Mouse (Mus musculus) myocyte (in vitro differentiated cells): ENCODE measurements at regions not wholly inside any gene's neighbourhood (a gene's known extent, or its start where the extent isn't known, plus 50 kb on each side); places are given as distances from the start of the nearest gene placed in this dataset.

Experiments
- H3K27me3 ChIP-seq: one replicate; pipeline ENCODE4 v1.6.1; 2011; ENCODE audit not compliant: control insufficient read depth, insufficient read depth, insufficient read length
- H3K36me3 ChIP-seq: one replicate; pipeline ENCODE4 v1.6.1; 2011; ENCODE audit not compliant: control insufficient read depth, insufficient read depth
- H3K4me2 ChIP-seq: one replicate; pipeline ENCODE4 v1.6.1; 2011; ENCODE audit warnings: low read depth, control low read depth
- H3K4me3 ChIP-seq: one replicate; pipeline ENCODE4 v1.5.1; 2011; ENCODE audit warnings: mild to moderate bottlenecking, control low read depth, moderate library complexity
- H3K79me2 ChIP-seq: one replicate; pipeline ENCODE4 v1.6.1; 2011; ENCODE audit not compliant: control insufficient read depth, insufficient read depth
- H3ac ChIP-seq: one replicate; pipeline ENCODE4 v1.6.1; 2011; ENCODE audit not compliant: control insufficient read depth, insufficient read length
- CEBPB ChIP-seq: IDR thresholded peaks from 2 replicates; pipeline ENCODE4 v1.6.1; 2011; ENCODE audit warnings: mild to moderate bottlenecking, moderate library complexity; ENCODE audit not compliant: poor library complexity, insufficient read depth, severe bottlenecking
- E2F4 ChIP-seq: IDR thresholded peaks from one replicate; pipeline ENCODE4 v1.6.1; 2011; ENCODE audit warnings: mild to moderate bottlenecking, control low read depth, moderate library complexity; ENCODE audit not compliant: insufficient read depth
- MAX ChIP-seq: IDR thresholded peaks from one replicate; pipeline ENCODE4 v1.6.1; 2011; ENCODE audit warnings: low read depth, mild to moderate bottlenecking, control low read depth
- MYOD1 ChIP-seq, 3 experiments: IDR thresholded peaks; one replicate each; pipeline ENCODE4 v1.6.1; 2011; ENCODE audit warnings: control low read depth in 2 of 3, low read depth in 2 of 3, mild to moderate bottlenecking in 2 of 3, moderate library complexity in 1 of 3; ENCODE audit not compliant: insufficient read length in 2 of 3, control insufficient read depth in 1 of 3
- MYOG ChIP-seq, 3 experiments: IDR thresholded peaks; one replicate each; pipeline ENCODE4 v1.6.1; 2011; ENCODE audit warnings: control low read depth in 2 of 3, low read depth in 2 of 3, mild to moderate bottlenecking in 2 of 3; ENCODE audit not compliant: insufficient read length in 2 of 3, control insufficient read depth in 1 of 3, insufficient read depth in 1 of 3
- POLR2A ChIP-seq: IDR thresholded peaks from one replicate; pipeline ENCODE4 v1.6.1; 2011; ENCODE audit warnings: low read depth, mild to moderate bottlenecking, control low read depth, moderate library complexity; ENCODE audit not compliant: insufficient read length
- POLR2AphosphoS2 ChIP-seq: IDR thresholded peaks from one replicate; pipeline ENCODE4 v1.6.1; 2011; ENCODE audit warnings: low read depth, control low read depth; ENCODE audit not compliant: insufficient read length
- REST ChIP-seq: IDR thresholded peaks from one replicate; pipeline ENCODE4 v1.6.1; 2011; ENCODE audit warnings: mild to moderate bottlenecking, control low read depth, moderate library complexity; ENCODE audit not compliant: insufficient read depth, insufficient read length
- SRF ChIP-seq: IDR thresholded peaks from one replicate; pipeline ENCODE4 v1.6.1; 2011; ENCODE audit warnings: low read depth; ENCODE audit not compliant: control insufficient read depth, insufficient read length
- TCF12 ChIP-seq: IDR thresholded peaks from one replicate; pipeline ENCODE4 v1.6.1; 2011; ENCODE audit warnings: mild to moderate bottlenecking, control low read depth; ENCODE audit not compliant: poor library complexity, insufficient read depth, severe bottlenecking
- TCF3 ChIP-seq: IDR thresholded peaks from one replicate; pipeline ENCODE4 v1.6.1; 2011; ENCODE audit warnings: low read depth, control low read depth; ENCODE audit not compliant: insufficient read length
- USF1 ChIP-seq: IDR thresholded peaks from one replicate; pipeline ENCODE4 v1.6.1; 2011; ENCODE audit warnings: low read depth, mild to moderate bottlenecking, control low read depth, moderate library complexity

DNA sequence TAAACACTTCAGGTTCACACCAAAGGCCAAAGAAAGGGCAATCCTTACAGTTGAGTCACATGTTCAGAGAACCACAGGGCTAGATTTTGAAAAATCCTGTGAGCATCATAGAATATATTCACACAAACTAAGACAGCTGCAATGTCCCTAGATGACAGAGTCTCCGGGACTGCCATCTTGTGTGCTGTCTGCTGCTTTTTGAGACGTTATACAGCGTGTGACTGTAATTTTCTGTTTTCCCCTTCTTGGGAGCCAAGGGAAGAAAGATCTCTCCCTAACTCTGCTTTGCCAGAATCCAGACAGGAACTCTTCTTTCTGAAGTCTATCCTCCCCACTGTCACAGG is 109.1 kb upstream of the Arhgap5 start:
- H3K4me2 ChIP-seq = no peak overlapping the region
- no peak for TF ChIP-seq USF1

DNA sequence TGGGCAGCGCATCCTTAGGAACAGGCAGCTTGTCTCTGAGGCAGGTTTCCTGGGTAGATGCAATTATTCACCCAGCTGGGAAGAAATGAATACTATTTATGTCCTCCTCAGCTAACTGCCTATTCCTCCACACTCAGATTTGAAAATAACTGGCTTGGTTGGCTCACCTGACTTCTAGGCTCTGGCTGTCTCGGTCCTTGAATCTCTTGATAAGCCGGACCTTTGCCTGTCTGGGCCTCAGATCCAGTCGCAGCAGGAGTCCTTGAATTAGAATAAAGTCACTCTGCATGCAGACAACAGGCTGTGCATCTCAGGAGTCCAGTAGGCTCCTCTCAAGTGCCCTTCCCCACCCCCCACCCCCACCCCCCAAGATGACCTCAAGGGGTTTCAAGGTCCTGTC is 108.7 kb upstream of the Arhgap5 start:
- no peaks in the 10 kb centered on the region for H3K36me3 ChIP-seq
- no peaks in the 10 kb centered on the region for H3K79me2 ChIP-seq
- no peak overlapping the region for H3K4me2 ChIP-seq
- H3K4me3 ChIP-seq = no peak overlapping the region
- H3ac ChIP-seq = no peak overlapping the region
- H3K27me3 ChIP-seq = no peaks in the 10 kb centered on the region
- TF ChIP-seq POLR2A (no peak), REST (no peak), MAX (no peak), CEBPB (no peak), E2F4 (no peak)

More for the DNA sequence above, 109.1 kb upstream of the Arhgap5 start:
- H3K79me2 ChIP-seq = no peaks in the 10 kb centered on the region
- no peaks in the 10 kb centered on the region for H3K27me3 ChIP-seq
- H3ac ChIP-seq = no peak overlapping the region
- no peaks in the 10 kb centered on the region for H3K36me3 ChIP-seq
- no peak overlapping the region for H3K4me3 ChIP-seq

DNA sequence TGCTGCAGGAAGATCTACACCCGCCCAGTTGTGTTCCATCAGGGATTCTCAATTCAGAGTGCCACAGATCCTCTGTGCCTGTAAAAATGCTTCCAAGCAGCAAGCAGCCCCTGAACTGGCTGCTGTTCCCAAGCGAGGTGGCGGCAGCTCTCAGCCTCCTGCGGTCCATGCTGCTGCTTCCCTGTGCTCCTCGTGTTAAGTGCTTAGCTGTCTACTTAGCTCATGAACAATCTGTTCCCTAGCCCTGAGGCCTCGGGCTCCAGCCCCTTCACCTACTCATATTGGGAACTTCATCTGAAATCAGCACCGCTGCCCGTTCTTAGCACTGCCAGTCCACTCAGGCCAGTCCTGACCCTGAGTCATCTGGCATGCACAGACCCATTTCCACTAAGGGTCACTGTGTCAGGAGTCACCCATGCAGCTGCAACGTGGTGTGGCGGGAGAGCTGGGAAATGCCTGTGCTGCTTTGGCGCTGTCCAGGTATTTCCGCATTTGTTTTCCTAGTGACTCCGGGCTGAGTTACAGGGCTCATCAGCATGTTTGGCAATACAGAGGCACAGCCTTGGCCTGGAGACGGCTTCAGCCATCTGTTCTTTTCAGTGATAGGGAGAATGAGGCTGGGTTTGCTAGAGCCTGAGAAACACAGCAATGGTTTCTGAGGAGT is 107.5 kb upstream of the Arhgap5 start:
- no peaks in the 10 kb centered on the region for H3K79me2 ChIP-seq
- no peak for TF ChIP-seq REST
- TF ChIP-seq MAX = no peak
- TF ChIP-seq MYOG (IDR thresholded peaks at IDR 0.05; ENCODE audit: control insufficient read depth in 1 of 3, insufficient read depth in 1 of 3, insufficient read length in 2 of 3, low read depth in 2 of 3) = no peak
- no peak for TF ChIP-seq E2F4
- no peak for TF ChIP-seq TCF3

DNA sequence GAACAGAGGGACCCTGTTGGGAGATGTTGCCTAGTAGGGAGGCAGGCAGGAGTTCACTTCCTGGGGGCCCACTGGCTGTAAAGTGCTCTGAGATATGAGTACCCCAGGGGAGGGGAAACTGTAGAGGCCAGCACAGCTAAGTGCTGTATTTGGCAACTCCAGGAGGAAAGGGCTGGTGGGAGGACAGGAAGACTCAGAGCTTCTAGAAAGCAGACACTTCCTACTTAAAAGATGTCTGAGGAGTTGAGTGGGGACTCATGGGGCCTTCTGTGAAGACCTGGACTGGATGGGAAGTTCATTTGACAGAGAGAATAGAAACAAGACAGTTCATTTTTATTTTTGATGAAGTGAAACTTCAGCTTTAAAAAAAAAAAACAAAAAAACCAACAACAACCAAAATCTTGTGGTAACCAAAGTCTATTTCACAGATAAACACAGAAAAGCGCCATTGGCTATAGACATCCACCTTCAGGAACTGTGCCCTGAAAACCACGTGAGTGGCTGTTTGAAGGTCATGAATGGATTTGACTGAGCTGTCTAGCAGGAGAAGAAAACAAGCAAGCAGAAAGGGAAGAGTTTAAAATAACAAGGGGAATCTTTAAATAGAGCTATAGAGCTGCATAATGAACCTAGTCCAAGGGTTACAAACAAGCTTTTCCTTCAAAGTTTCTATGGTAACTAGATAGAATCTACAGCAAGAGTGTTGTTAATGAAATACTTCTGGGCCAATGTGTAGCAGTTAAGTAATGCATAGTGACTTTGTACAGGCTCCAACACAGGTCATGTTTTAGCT is 105.9 kb upstream of the Arhgap5 start:
- no peak for TF ChIP-seq CEBPB
- TF ChIP-seq TCF3 = no peak
- no peak for TF ChIP-seq SRF
- no peak for TF ChIP-seq MYOD1 (IDR thresholded peaks at IDR 0.05; ENCODE audit: control insufficient read depth in 1 of 3, insufficient read length in 2 of 3, low read depth in 2 of 3)
- no peak for TF ChIP-seq USF1
- H3K27me3 ChIP-seq = no peaks in the 10 kb centered on the region
- no peaks in the 10 kb centered on the region for H3K36me3 ChIP-seq
- no peaks in the 10 kb centered on the region for H3K79me2 ChIP-seq
- H3K4me2 ChIP-seq = no peak overlapping the region
- no peak overlapping the region for H3K4me3 ChIP-seq
- no peak overlapping the region for H3ac ChIP-seq

More for the DNA sequence above, 107.5 kb upstream of the Arhgap5 start:
- H3K4me3 ChIP-seq = no peak overlapping the region
- peak overlapping the region; percentile 3 for H3K4me2 ChIP-seq
- H3ac ChIP-seq = no peak overlapping the region
- no peaks in the 10 kb centered on the region for H3K36me3 ChIP-seq
- no peaks in the 10 kb centered on the region for H3K27me3 ChIP-seq

- Histone ChIP-seq H3K4me2 (no peak overlapping the region), H3K79me2 (no peaks in the 10 kb centered on the region), H3ac (no peak overlapping the region), H3K36me3 (no peaks in the 10 kb centered on the region), H3K4me3 (no peak overlapping the region), H3K27me3 (no peaks in the 10 kb centered on the region)
- no peak for TF ChIP-seq MYOD1 (IDR thresholded peaks at IDR 0.05; ENCODE audit: control insufficient read depth in 1 of 3, insufficient read length in 2 of 3, low read depth in 2 of 3)
- no peak for TF ChIP-seq E2F4
- TF ChIP-seq POLR2A = no peak
- no peak for TF ChIP-seq REST
- TF ChIP-seq TCF12 = no peak
- TF ChIP-seq TCF3 = no peak
- TF ChIP-seq MYOG (IDR thresholded peaks at IDR 0.05; ENCODE audit: control insufficient read depth in 1 of 3, insufficient read depth in 1 of 3, insufficient read length in 2 of 3, low read depth in 2 of 3) = no peak
- TF ChIP-seq MAX = no peak
- no peak for TF ChIP-seq CEBPB
- no peak for TF ChIP-seq SRF
- TF ChIP-seq USF1 = no peak
- no peak for TF ChIP-seq POLR2AphosphoS2
Observed at GRCm38 (mm10) chr12:52398511-52398975, 105.2 kb upstream of the Arhgap5 start.
